Mouse (Mus musculus) limb, embryonic 15.5 days (tissue): ENCODE measurements around the gene Sparc. TPM values are rescaled to one million over a fixed set of nuclear protein-coding genes. Genes with fewer than 3 reads are reported as not detected.

Source experiments
- ATAC-seq: fragments of 200-750 bp; cut with Nextera tagmentation; 2 replicates; pipeline ENCODE4 v1.8.0; 2017; ENCODE audit warnings: low read depth, moderate TSS enrichment; ENCODE audit not compliant: insufficient number of reproducible peaks, low FRiP score, low TSS enrichment
- H3K27ac ChIP-seq: fragments of 300-500 bp; sonication (generic); 2 replicates; pipeline ENCODE4 v1.5.1; 2015; ENCODE audit warnings: moderate library complexity, mild to moderate bottlenecking, inconsistent platforms
- H3K27me3 ChIP-seq: fragments of 300-500 bp; sonication (generic); 2 replicates; pipeline ENCODE4 v1.6.1; 2015; ENCODE audit warnings: inconsistent platforms
- H3K36me3 ChIP-seq: fragments of 300-500 bp; sonication (generic); 2 replicates; pipeline ENCODE4 v1.6.1; 2015; ENCODE audit warnings: inconsistent platforms
- H3K4me1 ChIP-seq: fragments of 300-500 bp; sonication (generic); 2 replicates; pipeline ENCODE4 v1.6.1; 2015; ENCODE audit warnings: inconsistent platforms
- H3K4me2 ChIP-seq: fragments of 300-500 bp; sonication (generic); 2 replicates; pipeline ENCODE4 v1.6.1; 2015; ENCODE audit warnings: mild to moderate bottlenecking, inconsistent platforms
- H3K4me3 ChIP-seq: fragments of 300-500 bp; sonication (generic); 2 replicates; pipeline ENCODE4 v1.5.1; 2015; ENCODE audit warnings: mild to moderate bottlenecking, inconsistent platforms
- H3K9ac ChIP-seq: fragments of 300-500 bp; sonication (generic); 2 replicates; pipeline ENCODE4 v1.6.1; 2015; ENCODE audit warnings: inconsistent platforms
- H3K9me3 ChIP-seq: fragments of 300-500 bp; sonication (generic); 2 replicates; pipeline ENCODE4 v1.6.1; 2016; ENCODE audit warnings: inconsistent platforms
- WGBS: fragments of 180-500 bp; shearing (Covaris S2); methylation state at CpG from one replicate; pipeline ENCODE4 v1.1.7; 2015; 5-methylcytosine and 5-hydroxymethylcytosine counted together
- polyA plus RNA-seq: library from polyadenylated mRNA; unstranded; fragments of >200 nt; fragmentation: Nextera tagmentation; extraction: Ambion mirVana; gene quantifications from 2 replicates; pipeline ENCODE4 v1.2.1, GENCODE M21; 2015

Sparc gene
- polyA plus RNA-seq, 1 experiment from 2014 or later, result 3,190 TPM

DNA sequence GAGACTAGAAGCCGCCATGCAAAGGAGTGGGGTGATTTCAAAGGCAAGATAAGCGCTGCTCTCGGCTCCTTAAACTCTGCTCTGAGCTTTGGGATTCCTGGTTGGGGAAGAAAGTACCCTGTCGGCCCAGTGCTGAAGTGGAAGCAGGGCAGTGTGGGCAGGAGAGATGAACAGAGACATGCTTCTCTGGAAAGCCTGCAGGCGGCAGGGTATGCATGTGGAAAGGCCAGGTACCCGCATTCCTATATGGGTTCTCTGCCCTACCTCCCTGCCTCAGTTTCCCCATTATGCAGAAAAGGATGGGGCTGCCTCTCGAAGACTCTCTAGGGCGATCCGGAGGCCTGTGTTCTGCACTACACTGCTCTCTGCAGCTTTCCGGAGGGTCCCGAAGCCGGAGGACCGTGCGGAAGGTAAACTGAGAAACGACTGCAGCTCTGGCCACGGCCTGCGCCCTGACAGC is 37.6 kb upstream of the Sparc start:
- H3K9me3 ChIP-seq, result no peaks in the 10 kb centered on the region
- peak overlapping the region; percentile 75 for H3K27ac ChIP-seq
- H3K4me1 ChIP-seq, result peaks cover 27% of the 10 kb centered on the region
- under 1% methylated on average over 17 of the region's 17 CpGs for WGBS
- H3K9ac ChIP-seq, result peak overlapping the region; percentile 64
- H3K4me2 ChIP-seq, result peak overlapping the region; percentile 85
- peak; percentile 49; the same call in 1 of the 2 replicates for ATAC-seq
- 0 out of 2 replicates have a peak, but pooled peaks cover 2% of the 10 kb centered on the region for H3K36me3 ChIP-seq
- no peaks in the 10 kb centered on the region for H3K27me3 ChIP-seq
- peak overlapping the region; percentile 61 for H3K4me3 ChIP-seq

GRCm38 (mm10) chr11:55459850-55460558 is 37.0 kb upstream of the Sparc start:
- WGBS, result 34% methylated on average over 3 of the region's 3 CpGs
- no peaks in the 10 kb centered on the region for H3K27me3 ChIP-seq
- H3K4me1 ChIP-seq, result peaks cover 30% of the 10 kb centered on the region
- ATAC-seq, result no peak
- H3K4me2 ChIP-seq, result peak overlapping the region; percentile 85
- peaks cover 2% of the 10 kb centered on the region; the same call in 1 of the 2 replicates for H3K36me3 ChIP-seq
- H3K9me3 ChIP-seq, result no peaks in the 10 kb centered on the region
- H3K27ac ChIP-seq, result no peak overlapping the region
- peak overlapping the region; percentile 61 for H3K4me3 ChIP-seq
- peak overlapping the region; percentile 64 for H3K9ac ChIP-seq

GRCm38 (mm10) chr11:55458501-55458900 is 35.5 kb upstream of the Sparc start:
- Histone ChIP-seq H3K4me1 (peaks cover 32% of the 10 kb centered on the region), H3K27ac (no peak overlapping the region), H3K9me3 (no peaks in the 10 kb centered on the region), H3K27me3 (no peaks in the 10 kb centered on the region), H3K4me3 (no peak overlapping the region), H3K4me2 (no peak overlapping the region), H3K9ac (no peak overlapping the region), H3K36me3 (peaks cover 5% of the 10 kb centered on the region)
- ATAC-seq, result no peak
- 64% methylated on average over 4 of the region's 4 CpGs for WGBS

DNA sequence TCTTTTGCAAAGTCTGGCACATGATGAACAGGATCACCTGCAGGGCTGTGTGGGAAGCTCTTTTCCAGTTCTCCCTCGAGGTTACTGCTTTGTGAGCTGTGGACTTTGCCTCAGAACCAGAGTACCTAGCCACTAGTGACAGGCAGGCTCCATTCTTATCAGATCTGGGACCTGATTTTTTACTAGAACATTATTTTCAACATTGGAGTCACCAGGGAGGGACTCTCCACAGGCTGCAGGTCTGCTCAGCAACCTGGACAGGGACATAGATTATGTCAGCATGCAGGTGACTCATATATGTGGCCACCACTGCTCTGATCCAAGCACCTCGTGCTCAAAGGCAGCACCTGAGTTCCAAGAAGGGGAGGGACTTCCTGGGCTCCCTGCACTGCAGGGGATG is 32.2 kb upstream of the Sparc start:
- no peak for ATAC-seq
- no peak overlapping the region for H3K9ac ChIP-seq
- no peaks in the 10 kb centered on the region for H3K27me3 ChIP-seq
- no peaks in the 10 kb centered on the region for H3K9me3 ChIP-seq
- H3K27ac ChIP-seq, result no peak overlapping the region
- H3K4me2 ChIP-seq, result no peak overlapping the region
- H3K36me3 ChIP-seq, result peaks cover 28% of the 10 kb centered on the region
- H3K4me3 ChIP-seq, result no peak overlapping the region
- 63% methylated on average over 2 of the region's 2 CpGs for WGBS
- H3K4me1 ChIP-seq, result peaks cover 24% of the 10 kb centered on the region

- no peaks in the 10 kb centered on the region for H3K9me3 ChIP-seq
- H3K36me3 ChIP-seq, result peaks cover 44% of the 10 kb centered on the region
- WGBS, result 81% methylated on average over 4 of the region's 4 CpGs
- no peaks in the 10 kb centered on the region for H3K27me3 ChIP-seq
- H3K9ac ChIP-seq, result no peak overlapping the region
- no peak overlapping the region for H3K4me3 ChIP-seq
- no peak overlapping the region for H3K4me2 ChIP-seq
- peaks cover 11% of the 10 kb centered on the region; the same call in 1 of the 2 replicates for H3K4me1 ChIP-seq
- no peak overlapping the region for H3K27ac ChIP-seq
- ATAC-seq, result no peak
Measured at GRCm38 (mm10) chr11:55453640-55454039, 30.7 kb upstream of the Sparc start.

DNA sequence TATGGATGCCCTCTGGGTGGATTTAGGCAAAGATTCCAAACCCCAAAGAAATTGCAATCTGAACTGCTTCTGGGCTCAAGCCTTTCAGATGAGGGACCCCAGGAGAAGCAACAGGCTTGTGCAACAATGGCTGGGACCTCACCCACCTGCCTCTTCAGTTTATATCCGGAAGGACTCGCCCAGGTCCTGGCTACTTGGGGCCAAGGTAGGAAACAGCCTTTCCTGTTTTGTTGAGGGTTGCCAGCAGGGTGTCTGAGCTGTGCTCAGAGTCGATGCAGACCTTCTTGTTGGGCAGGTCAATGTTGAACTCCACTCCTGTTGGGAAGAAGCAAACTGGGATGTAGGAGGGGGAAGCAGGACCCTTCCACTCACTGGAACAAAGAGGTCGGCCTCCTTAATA is 27.3 kb upstream of the Sparc start:
- 72% methylated on average over 4 of the region's 4 CpGs for WGBS
- no peak overlapping the region for H3K9ac ChIP-seq
- H3K36me3 ChIP-seq, result peaks cover 43% of the 10 kb centered on the region
- ATAC-seq, result no peak
- H3K4me1 ChIP-seq, result peaks cover 15% of the 10 kb centered on the region
- H3K27me3 ChIP-seq, result no peaks in the 10 kb centered on the region
- H3K4me3 ChIP-seq, result no peak overlapping the region
- no peaks in the 10 kb centered on the region for H3K9me3 ChIP-seq
- H3K4me2 ChIP-seq, result no peak overlapping the region
- no peak overlapping the region for H3K27ac ChIP-seq

DNA sequence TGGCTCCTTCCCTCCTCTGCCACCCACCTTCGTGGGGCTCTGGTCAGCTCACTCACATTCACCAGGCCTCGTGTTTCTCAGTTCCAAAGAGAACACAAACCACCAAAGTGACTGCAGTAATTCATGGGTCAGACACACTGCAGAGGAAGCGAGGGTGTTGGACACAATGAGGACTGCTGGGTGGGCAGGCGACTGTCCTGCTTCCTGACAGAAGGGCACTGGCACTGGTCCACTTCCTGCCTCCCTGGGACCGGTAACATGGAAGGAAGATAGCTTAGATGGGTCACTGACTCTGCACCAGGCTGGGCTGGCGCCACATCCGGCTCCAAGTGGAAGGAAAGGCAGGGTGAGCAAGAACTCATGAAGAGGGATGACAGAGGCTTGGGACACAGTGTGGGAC is 26.5 kb upstream of the Sparc start:
- Histone ChIP-seq H3K4me2 (no peak overlapping the region), H3K4me1 (peaks cover 18% of the 10 kb centered on the region), H3K9me3 (no peaks in the 10 kb centered on the region), H3K27me3 (no peaks in the 10 kb centered on the region), H3K9ac (no peak overlapping the region), H3K27ac (no peak overlapping the region), H3K36me3 (peaks cover 48% of the 10 kb centered on the region), H3K4me3 (no peak overlapping the region)
- WGBS, result 70% methylated on average over 7 of the region's 7 CpGs
- ATAC-seq, result no peak

GRCm38 (mm10) chr11:55446579-55446978 is 23.6 kb upstream of the Sparc start:
- WGBS, result 8% methylated on average over 4 of the region's 4 CpGs
- peaks cover 29% of the 10 kb centered on the region for H3K36me3 ChIP-seq
- no peaks in the 10 kb centered on the region for H3K9me3 ChIP-seq
- no peaks in the 10 kb centered on the region for H3K27me3 ChIP-seq
- no peak overlapping the region for H3K4me2 ChIP-seq
- ATAC-seq, result peak; percentile 83
- peak overlapping the region; percentile 80 for H3K27ac ChIP-seq
- H3K9ac ChIP-seq, result no peak overlapping the region
- H3K4me3 ChIP-seq, result no peak overlapping the region
- H3K4me1 ChIP-seq, result peaks cover 22% of the 10 kb centered on the region

DNA sequence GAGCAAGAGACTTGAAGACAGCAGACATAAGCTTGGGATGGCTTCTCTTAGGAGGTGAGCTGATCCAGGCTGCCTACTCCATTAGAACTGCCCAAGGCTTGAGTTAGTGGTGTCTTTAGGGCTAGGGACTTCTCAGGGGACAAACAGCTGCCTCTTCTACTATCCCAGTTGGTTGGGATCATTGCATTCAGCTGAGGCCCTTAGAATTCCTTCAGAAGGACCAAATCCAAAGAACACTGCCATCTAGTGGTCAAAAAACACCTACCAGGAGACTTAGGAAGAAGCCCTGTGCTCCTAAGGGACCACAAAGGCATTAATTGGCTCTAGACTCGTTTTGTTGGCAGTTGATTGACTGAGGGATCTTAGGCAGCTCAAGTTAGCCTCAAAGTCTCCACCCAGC is 21.8 kb upstream of the Sparc start:
- Histone ChIP-seq H3K4me3 (no peak overlapping the region), H3K4me1 (peaks cover 26% of the 10 kb centered on the region), H3K9ac (no peak overlapping the region), H3K27ac (peak overlapping the region; percentile 61), H3K27me3 (no peaks in the 10 kb centered on the region), H3K4me2 (no peak overlapping the region), H3K36me3 (peaks cover 18% of the 10 kb centered on the region), H3K9me3 (no peaks in the 10 kb centered on the region)
- 0% methylated on average over 1 of the region's 1 CpGs for WGBS
- no peak for ATAC-seq

- Histone ChIP-seq H3K9ac (no peak overlapping the region), H3K4me2 (no peak overlapping the region), H3K9me3 (no peaks in the 10 kb centered on the region), H3K4me1 (peaks cover 15% of the 10 kb centered on the region; the same call in 1 of the 2 replicates), H3K4me3 (no peak overlapping the region), H3K27ac (no peak overlapping the region), H3K36me3 (no peaks in the 10 kb centered on the region), H3K27me3 (no peaks in the 10 kb centered on the region)
- no peak for ATAC-seq
- 44% methylated on average over 5 of the region's 5 CpGs for WGBS
Measured at GRCm38 (mm10) chr11:55439718-55440117, 16.7 kb upstream of the Sparc start.

- Histone ChIP-seq H3K4me1 (peaks cover 15% of the 10 kb centered on the region), H3K4me3 (no peak overlapping the region), H3K9ac (no peak overlapping the region), H3K4me2 (no peak overlapping the region), H3K27ac (peak overlapping the region; percentile 73), H3K27me3 (no peaks in the 10 kb centered on the region), H3K9me3 (no peaks in the 10 kb centered on the region), H3K36me3 (no peaks in the 10 kb centered on the region)
- 38% methylated on average over 4 of the region's 4 CpGs for WGBS
- peak; percentile 12; the same call in 1 of the 2 replicates for ATAC-seq
Measured at GRCm38 (mm10) chr11:55438031-55438430, 15.0 kb upstream of the Sparc start.

DNA sequence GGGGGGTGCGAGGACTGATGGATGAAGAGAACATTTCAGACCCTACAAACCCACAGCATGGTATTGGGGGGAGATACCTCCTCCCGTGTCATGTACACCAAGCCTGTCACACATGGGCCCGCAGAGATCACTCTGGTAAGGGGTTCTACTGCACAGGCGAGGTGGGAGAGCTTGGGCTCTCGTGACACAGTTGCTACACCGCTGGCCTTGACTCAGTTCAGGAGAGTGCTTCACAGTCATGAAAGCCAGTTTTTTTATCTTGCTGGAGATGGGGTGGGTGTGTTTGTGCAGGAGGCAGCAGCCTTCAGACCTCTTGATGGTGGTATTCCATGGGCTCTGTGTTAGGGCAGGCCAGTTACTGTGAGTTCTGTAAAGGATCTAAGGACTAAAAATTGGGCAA is 13.1 kb upstream of the Sparc start:
- H3K27ac ChIP-seq, result no peak overlapping the region
- H3K4me2 ChIP-seq, result no peak overlapping the region
- ATAC-seq, result no peak
- no peaks in the 10 kb centered on the region for H3K27me3 ChIP-seq
- no peak overlapping the region for H3K4me3 ChIP-seq
- H3K4me1 ChIP-seq, result peaks cover 16% of the 10 kb centered on the region
- no peak overlapping the region for H3K9ac ChIP-seq
- no peaks in the 10 kb centered on the region for H3K36me3 ChIP-seq
- no peaks in the 10 kb centered on the region for H3K9me3 ChIP-seq
- WGBS, result 86% methylated on average over 6 of the region's 6 CpGs
